Mouse (Mus musculus): ENCODE measurements around the gene Angptl6. TPM values are rescaled to one million over a fixed set of nuclear protein-coding genes. Genes with fewer than 3 reads are reported as not detected.

The Angptl6 gene
- polyA plus RNA-seq, 1 experiment from 2014 or later: 9.8 TPM

Small RNAs within 50 kb of the gene (microRNA-seq; reads per million reads assigned to microRNA genes)
- gene Mir7081: not detected

Other genes starting within 250 kb of the Angptl6 start
- 500 and 520 TPM in 2 replicates for gene Ubl5, start 236.8 kb downstream of the Angptl6 start, polyA plus RNA-seq (2015; fragmentation: Nextera tagmentation; extraction: Ambion mirVana)
- 18.2 and 19.1 TPM in 2 replicates for gene Fbxl12, start 235.0 kb downstream of the Angptl6 start, polyA plus RNA-seq (2015; fragmentation: Nextera tagmentation; extraction: Ambion mirVana)
- 59.8 and 61.5 TPM in 2 replicates for gene Pin1, start 227.6 kb downstream of the Angptl6 start, polyA plus RNA-seq (2015; fragmentation: Nextera tagmentation; extraction: Ambion mirVana)
- 133 and 145 TPM in 2 replicates for gene Olfm2, start 133.4 kb downstream of the Angptl6 start, polyA plus RNA-seq (2015; fragmentation: Nextera tagmentation; extraction: Ambion mirVana)
- gene Col5a3, start 64.7 kb downstream of the Angptl6 start, polyA plus RNA-seq (2015; fragmentation: Nextera tagmentation; extraction: Ambion mirVana): 0.36 and 0.44 TPM in 2 replicates
- gene Rdh8, start 61.2 kb downstream of the Angptl6 start, polyA plus RNA-seq (2015; fragmentation: Nextera tagmentation; extraction: Ambion mirVana): not detected in 2 replicates
- gene A230050P20Rik, start 11.1 kb downstream of the Angptl6 start, polyA plus RNA-seq (2015; fragmentation: Nextera tagmentation; extraction: Ambion mirVana): 1.9 and 2.3 TPM in 2 replicates
- gene Ppan, start 8.4 kb upstream of the Angptl6 start, polyA plus RNA-seq (2015; fragmentation: Nextera tagmentation; extraction: Ambion mirVana): 46.9 and 50.3 TPM in 2 replicates
- gene Eif3g, start 18.9 kb upstream of the Angptl6 start, polyA plus RNA-seq (2015; fragmentation: Nextera tagmentation; extraction: Ambion mirVana): 252 and 265 TPM in 2 replicates
- 65.1 and 65.8 TPM in 2 replicates for gene Dnmt1, start 80.2 kb upstream of the Angptl6 start, polyA plus RNA-seq (2015; fragmentation: Nextera tagmentation; extraction: Ambion mirVana)
- gene S1pr2, start 97.1 kb upstream of the Angptl6 start, polyA plus RNA-seq (2015; fragmentation: Nextera tagmentation; extraction: Ambion mirVana): 11.0 and 14.3 TPM in 2 replicates
- gene Mrpl4, start 123.0 kb upstream of the Angptl6 start, polyA plus RNA-seq (2015; fragmentation: Nextera tagmentation; extraction: Ambion mirVana): 98.2 and 104 TPM in 2 replicates
- 3.4 and 4.4 TPM in 2 replicates for gene Icam1, start 136.3 kb upstream of the Angptl6 start, polyA plus RNA-seq (2015; fragmentation: Nextera tagmentation; extraction: Ambion mirVana)
- 0.21 TPM in 1 of 2 replicates, not detected in the other for gene Icam4, start 149.6 kb upstream of the Angptl6 start, polyA plus RNA-seq (2015; fragmentation: Nextera tagmentation; extraction: Ambion mirVana)
- 0.58 and 0.80 TPM in 2 replicates for gene Icam5, start 152.3 kb upstream of the Angptl6 start, polyA plus RNA-seq (2015; fragmentation: Nextera tagmentation; extraction: Ambion mirVana)
- gene Zglp1, start 187.4 kb upstream of the Angptl6 start, polyA plus RNA-seq (2015; fragmentation: Nextera tagmentation; extraction: Ambion mirVana): 0.92 and 1.9 TPM in 2 replicates
- 1.9 and 2.4 TPM in 2 replicates for gene Gm49373, start 193.4 kb upstream of the Angptl6 start, polyA plus RNA-seq (2015; fragmentation: Nextera tagmentation; extraction: Ambion mirVana)
- 57.3 and 63.1 TPM in 2 replicates for gene Fdx1l, start 193.9 kb upstream of the Angptl6 start, polyA plus RNA-seq (2015; fragmentation: Nextera tagmentation; extraction: Ambion mirVana)
- 0.92 and 2.8 TPM in 2 replicates for gene Gm38431, start 212.3 kb upstream of the Angptl6 start, polyA plus RNA-seq (2015; fragmentation: Nextera tagmentation; extraction: Ambion mirVana)
- 28.3 and 32.5 TPM in 2 replicates for gene Raver1, start 212.3 kb upstream of the Angptl6 start, polyA plus RNA-seq (2015; fragmentation: Nextera tagmentation; extraction: Ambion mirVana)

All from hindbrain, embryonic 13.5 days (tissue).